Mouse (Mus musculus): ENCODE data around the gene Arf1. TPM values are rescaled to one million over a fixed set of nuclear protein-coding genes. Genes with fewer than 3 reads are reported as not detected.

The Arf1 gene
- total RNA-seq, 2 experiments from 2014 or later: 273 to 286 TPM

- DNase-seq: no peak
- intact Hi-C loops (cut with DNase I): loop anchor here (1.0 kb wide), 1 partner anchor 21 kb away; the partner anchor contains the start of gene Gjc2
These were observed 65.4 kb downstream of the Arf1 start for GRCm38 (mm10) chr11:59162443-59163254.

Other genes with a start within 250 kb of the Arf1 start
- gene Obscn, start 91.9 kb downstream of the Arf1 start, total RNA-seq (2021): 100 to 1,000 TPM; 506 to 513 TPM
- gene Iba57, start 64.5 kb downstream of the Arf1 start, total RNA-seq (2021): 10 to 100 TPM; 14.7 to 17.7 TPM
- 1 to 10 TPM; 1.1 TPM for gene Gjc2, start 45.1 kb downstream of the Arf1 start, total RNA-seq (2021)
- 10 to 100 TPM; 79.4 to 83.8 TPM for gene Guk1, start 36.1 kb downstream of the Arf1 start, total RNA-seq (2021)
- 10 to 100 TPM; 91.5 to 95.2 TPM for gene Mrpl55, start 25.8 kb downstream of the Arf1 start, total RNA-seq (2021)
- 1 to 10 TPM; 7.9 to 8.2 TPM for gene 2310033P09Rik, start 19.9 kb downstream of the Arf1 start, total RNA-seq (2021)
- not detected for gene Wnt3a, start 62.5 kb upstream of the Arf1 start, total RNA-seq (2021)
- 1 to 10 TPM; 4.9 to 5.6 TPM for gene Wnt9a, start 78.7 kb upstream of the Arf1 start, total RNA-seq (2021)
- gene Prss38, start 147.4 kb upstream of the Arf1 start, total RNA-seq (2021): not detected
- 10 to 100 TPM; 10.9 to 12.5 TPM for gene Jmjd4, start 221.8 kb upstream of the Arf1 start, total RNA-seq (2021)
- gene Snap47, start 222.9 kb upstream of the Arf1 start, total RNA-seq (2021): 10 to 100 TPM; 34.0 to 37.5 TPM
- 1 to 10 TPM; 4.2 to 4.6 TPM for gene Zfp867, start 244.2 kb upstream of the Arf1 start, total RNA-seq (2021)

All from heart, postnatal 14 days (tissue).